Mouse (Mus musculus) heart, embryonic 16.5 days (tissue): ENCODE results near the gene Rab4a. TPM values are rescaled to one million over a fixed set of nuclear protein-coding genes. Genes with fewer than 3 reads are reported as not detected.

Source experiments
- ATAC-seq: fragments of 200-750 bp; cut with Nextera tagmentation; replicated peaks from 2 replicates; pipeline ENCODE4 v1.8.0; 2017; ENCODE audit warnings: moderate number of reproducible peaks; ENCODE audit not compliant: insufficient read depth, low FRiP score; ENCODE audit errors: extremely low read depth
- H3K27ac ChIP-seq: fragments of 300-500 bp; sonication (generic); 2 replicates; pipeline ENCODE4 v1.5.1; 2014; ENCODE audit warnings: mild to moderate bottlenecking, low read length, control low read depth, moderate library complexity
- H3K27me3 ChIP-seq: fragments of 300-500 bp; sonication (generic); 2 replicates; pipeline ENCODE4 v1.6.1; 2014; ENCODE audit warnings: low read length, mixed read lengths; ENCODE audit not compliant: control insufficient read depth, insufficient read depth
- H3K36me3 ChIP-seq: fragments of 300-500 bp; sonication (generic); 2 replicates; pipeline ENCODE4 v1.6.1; 2014; ENCODE audit not compliant: control insufficient read depth, insufficient read depth
- H3K4me1 ChIP-seq: fragments of 300-500 bp; sonication (generic); 2 replicates; pipeline ENCODE4 v1.6.1; 2014; ENCODE audit warnings: low read length, mixed read lengths; ENCODE audit not compliant: control insufficient read depth, insufficient read depth
- H3K4me2 ChIP-seq: fragments of 300-500 bp; sonication (generic); 2 replicates; pipeline ENCODE4 v1.6.1; 2014; ENCODE audit warnings: low read depth, mild to moderate bottlenecking, control low read depth, low read length
- H3K4me3 ChIP-seq: fragments of 300-500 bp; sonication (generic); 2 replicates; pipeline ENCODE4 v1.5.1; 2014; ENCODE audit warnings: mild to moderate bottlenecking, control low read depth, low read length
- H3K9ac ChIP-seq: fragments of 300-500 bp; sonication (generic); 2 replicates; pipeline ENCODE4 v1.6.1; 2014; ENCODE audit warnings: low read length, control low read depth
- H3K9me3 ChIP-seq: fragments of 300-500 bp; sonication (generic); replicated peaks from 2 replicates; pipeline ENCODE4 v1.6.1; 2016; ENCODE audit warnings: low read length; ENCODE audit not compliant: control insufficient read depth
- WGBS: fragments of 180-500 bp; shearing (Covaris S2); extraction: QIAGEN DNeasy Blood & Tissue Kit; methylation state at CpG from one replicate; pipeline ENCODE4 v1.1.7; 2014; 5-methylcytosine and 5-hydroxymethylcytosine counted together
- polyA plus RNA-seq: library from polyadenylated mRNA; unstranded; fragments of >200 nt; fragmentation: Nextera tagmentation; extraction: Ambion mirVana; gene quantifications from 2 replicates; pipeline ENCODE4 v1.2.1, GENCODE M21; 2015

The Rab4a gene
- polyA plus RNA-seq, 1 experiment from 2014 or later, result 32.2 TPM

GRCm38 (mm10) chr8:123786166-123786565 lies 19.6 kb upstream of the Rab4a start:
- Histone ChIP-seq H3K4me2 (no peak overlapping the region), H3K9ac (no peak overlapping the region), H3K27me3 (no peaks in the 10 kb centered on the region; the same call in 1 of the 2 replicates), H3K27ac (no peak overlapping the region), H3K9me3 (no peaks in the 10 kb centered on the region), H3K36me3 (no peaks in the 10 kb centered on the region), H3K4me3 (no peak overlapping the region), H3K4me1 (no peaks in the 10 kb centered on the region)
- ATAC-seq, result no peak
- WGBS, result 64% methylated on average over 6 of the region's 6 CpGs

- H3K4me2 ChIP-seq, result no peak overlapping the region
- no peaks in the 10 kb centered on the region for H3K9me3 ChIP-seq
- no peaks in the 10 kb centered on the region for H3K4me1 ChIP-seq
- 65% methylated on average over 6 of the region's 6 CpGs for WGBS
- H3K36me3 ChIP-seq, result no peaks in the 10 kb centered on the region
- no peak overlapping the region for H3K4me3 ChIP-seq
- H3K27me3 ChIP-seq, result no peaks in the 10 kb centered on the region; the same call in 1 of the 2 replicates
- ATAC-seq, result no peak
- no peak overlapping the region for H3K27ac ChIP-seq
- H3K9ac ChIP-seq, result no peak overlapping the region
Measured at GRCm38 (mm10) chr8:123786644-123787043, 19.1 kb upstream of the Rab4a start.

DNA sequence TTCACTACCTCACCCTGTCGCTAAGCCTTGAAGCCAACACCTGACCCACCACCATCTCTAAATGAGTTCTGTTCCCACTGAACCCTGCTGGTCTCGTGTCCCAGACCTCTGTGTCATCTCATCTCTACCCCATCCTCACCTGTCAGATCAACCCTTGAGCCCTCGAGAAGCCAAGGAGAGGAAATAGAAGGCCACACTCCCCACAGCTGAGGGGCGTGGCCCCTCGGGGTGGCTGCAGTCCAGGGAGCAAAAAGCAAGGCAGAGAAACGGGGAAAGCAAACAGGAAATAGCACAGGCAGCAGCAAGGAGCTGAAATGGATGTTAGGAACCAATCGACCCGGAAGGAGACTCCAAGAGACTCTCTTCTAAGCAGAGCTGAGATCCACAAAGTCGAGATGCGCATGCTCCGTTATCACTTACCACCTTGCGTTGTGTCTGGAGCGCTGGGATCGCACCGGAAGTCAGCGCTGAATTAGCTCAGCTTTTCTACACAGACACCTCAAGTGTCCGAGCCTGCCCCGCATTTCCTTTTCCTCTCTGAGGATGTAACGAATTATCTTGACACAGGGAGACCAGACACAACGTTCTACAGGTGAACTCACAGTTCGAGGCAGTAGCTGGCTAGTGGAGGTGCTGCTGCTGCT lies 18.4 kb upstream of the Rab4a start:
- Histone ChIP-seq H3K27me3 (no peaks in the 10 kb centered on the region; the same call in 1 of the 2 replicates), H3K4me3 (peak overlapping the region; percentile 13; the same call in 1 of the 2 replicates), H3K27ac (no peak overlapping the region), H3K9me3 (no peaks in the 10 kb centered on the region), H3K4me1 (no peaks in the 10 kb centered on the region), H3K4me2 (peak overlapping the region; percentile 50), H3K36me3 (no peaks in the 10 kb centered on the region), H3K9ac (no peak overlapping the region)
- 32% methylated on average over 21 of the region's 21 CpGs for WGBS
- no peak for ATAC-seq

- H3K27ac ChIP-seq, result no peak overlapping the region
- no peaks in the 10 kb centered on the region; the same call in 1 of the 2 replicates for H3K27me3 ChIP-seq
- no peaks in the 10 kb centered on the region for H3K36me3 ChIP-seq
- no peak for ATAC-seq
- H3K4me1 ChIP-seq, result no peaks in the 10 kb centered on the region
- H3K4me2 ChIP-seq, result no peak overlapping the region
- H3K4me3 ChIP-seq, result no peak overlapping the region
- H3K9ac ChIP-seq, result no peak overlapping the region
- H3K9me3 ChIP-seq, result no peaks in the 10 kb centered on the region
- 53% methylated on average over 14 of the region's 14 CpGs for WGBS
Measured at GRCm38 (mm10) chr8:123788416-123789170, 17.2 kb upstream of the Rab4a start.

GRCm38 (mm10) chr8:123789461-123789860 lies 16.3 kb upstream of the Rab4a start:
- no peaks in the 10 kb centered on the region for H3K4me1 ChIP-seq
- 66% methylated on average over 9 of the region's 9 CpGs for WGBS
- ATAC-seq, result no peak

GRCm38 (mm10) chr8:123789970-123790369 lies 15.8 kb upstream of the Rab4a start:
- no peaks in the 10 kb centered on the region for H3K4me1 ChIP-seq
- ATAC-seq, result no peak
- 2% methylated on average over 4 of the region's 4 CpGs for WGBS
- H3K4me3 ChIP-seq, result no peak overlapping the region
- no peak overlapping the region for H3K27ac ChIP-seq
- H3K36me3 ChIP-seq, result no peaks in the 10 kb centered on the region
- no peaks in the 10 kb centered on the region; the same call in 1 of the 2 replicates for H3K27me3 ChIP-seq
- H3K9me3 ChIP-seq, result no peaks in the 10 kb centered on the region
- H3K9ac ChIP-seq, result no peak overlapping the region
- H3K4me2 ChIP-seq, result no peak overlapping the region

More at GRCm38 (mm10) chr8:123789461-123789860, 16.3 kb upstream of the Rab4a start:
- no peak overlapping the region for H3K4me3 ChIP-seq
- H3K9ac ChIP-seq, result no peak overlapping the region
- H3K9me3 ChIP-seq, result no peaks in the 10 kb centered on the region
- H3K36me3 ChIP-seq, result no peaks in the 10 kb centered on the region
- no peak overlapping the region for H3K4me2 ChIP-seq
- H3K27me3 ChIP-seq, result no peaks in the 10 kb centered on the region; the same call in 1 of the 2 replicates
- no peak overlapping the region for H3K27ac ChIP-seq

GRCm38 (mm10) chr8:123791101-123791844 lies 14.5 kb upstream of the Rab4a start:
- no peak overlapping the region for H3K9ac ChIP-seq
- H3K4me3 ChIP-seq, result no peak overlapping the region
- no peaks in the 10 kb centered on the region for H3K36me3 ChIP-seq
- H3K4me2 ChIP-seq, result no peak overlapping the region
- H3K4me1 ChIP-seq, result no peaks in the 10 kb centered on the region
- H3K27ac ChIP-seq, result no peak overlapping the region
- no peaks in the 10 kb centered on the region for H3K9me3 ChIP-seq
- ATAC-seq, result no peak
- no peaks in the 10 kb centered on the region; the same call in 1 of the 2 replicates for H3K27me3 ChIP-seq
- WGBS, result 71% methylated on average over 16 of the region's 16 CpGs

DNA sequence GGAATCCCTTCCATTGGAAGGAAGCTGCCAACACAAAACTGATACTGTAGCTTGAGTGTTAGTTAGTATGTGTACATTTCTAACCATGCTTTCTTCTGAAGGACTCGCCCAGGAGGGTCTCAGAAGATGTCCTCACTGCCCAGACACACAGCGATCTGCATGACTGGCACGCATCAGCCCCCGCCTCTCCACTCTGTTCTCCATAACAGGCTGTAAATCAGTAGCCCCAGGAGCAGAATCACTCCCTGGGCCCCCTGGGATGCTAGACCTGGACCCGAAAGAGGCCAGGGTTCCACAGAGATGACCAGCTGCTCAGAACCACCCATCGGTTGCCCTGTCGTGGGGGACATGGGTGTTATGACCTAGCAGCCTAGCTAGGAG lies 13.9 kb upstream of the Rab4a start:
- Histone ChIP-seq H3K4me2 (no peak overlapping the region), H3K27me3 (no peaks in the 10 kb centered on the region; the same call in 1 of the 2 replicates), H3K4me3 (no peak overlapping the region), H3K9me3 (no peaks in the 10 kb centered on the region), H3K4me1 (no peaks in the 10 kb centered on the region), H3K36me3 (no peaks in the 10 kb centered on the region), H3K27ac (no peak overlapping the region), H3K9ac (no peak overlapping the region)
- WGBS, result 80% methylated on average over 7 of the region's 7 CpGs
- ATAC-seq, result no peak

GRCm38 (mm10) chr8:123793900-123794299 lies 11.9 kb upstream of the Rab4a start:
- no peak overlapping the region for H3K9ac ChIP-seq
- H3K4me3 ChIP-seq, result no peak overlapping the region
- no peak overlapping the region for H3K4me2 ChIP-seq
- whole genome bisulfite sequencing, result 47% methylated on average over 10 of the region's 10 CpGs
- no peaks in the 10 kb centered on the region for H3K36me3 ChIP-seq
- no peaks in the 10 kb centered on the region for H3K27me3 ChIP-seq
- no peaks in the 10 kb centered on the region for H3K4me1 ChIP-seq
- no peak for ATAC-seq
- H3K9me3 ChIP-seq, result no peaks in the 10 kb centered on the region
- H3K27ac ChIP-seq, result no peak overlapping the region
